Mouse (Mus musculus) regulatory T cell (primary cell): ENCODE measurements around the gene Nol3.

Source experiments
- in situ Hi-C: fragments of 300-600 bp; cut with MboI, MseI; formaldehyde crosslinking; loops from one replicate; pipeline ENCODE4 v1.15.1; 2025; ENCODE audit warnings: high pct_unique_total_duplicates

The Nol3 gene

DNA sequence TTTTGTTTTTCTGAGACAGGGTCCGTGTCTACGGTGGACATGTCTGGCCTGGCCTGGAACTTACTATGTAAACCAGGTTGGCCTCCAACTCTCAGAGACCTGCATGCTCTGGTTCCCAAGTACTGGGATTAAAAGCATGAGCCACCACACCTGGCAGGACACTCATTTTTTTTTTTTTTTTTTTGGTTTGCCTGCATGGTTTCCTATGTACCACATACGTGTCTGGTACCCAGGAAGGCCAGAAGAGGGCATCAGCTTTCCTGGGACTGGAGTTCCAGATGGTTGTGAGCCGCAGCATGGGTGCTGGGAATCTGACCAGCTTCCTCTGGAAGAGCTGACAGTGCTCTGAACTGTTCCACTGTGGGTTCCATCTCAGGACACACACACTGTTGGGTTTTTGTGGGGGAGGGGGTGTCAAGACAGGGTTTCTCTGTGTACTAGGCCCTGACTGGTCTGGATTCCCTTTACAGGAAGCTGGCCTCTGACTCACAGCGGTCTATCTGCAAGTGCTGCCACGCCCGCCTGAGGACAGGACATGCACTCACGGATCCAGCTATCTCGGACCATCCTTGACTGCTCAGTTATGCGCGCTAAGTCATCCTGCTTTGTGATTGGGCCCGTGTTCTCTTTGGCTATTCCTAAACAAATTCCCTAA lies 14.5 kb upstream of the Nol3 start:
- in situ Hi-C loops: loop anchor here (25.0 kb wide), 1 partner anchor 624 kb away; the partner anchor contains the start of genes Ciao2b and Rrad

DNA sequence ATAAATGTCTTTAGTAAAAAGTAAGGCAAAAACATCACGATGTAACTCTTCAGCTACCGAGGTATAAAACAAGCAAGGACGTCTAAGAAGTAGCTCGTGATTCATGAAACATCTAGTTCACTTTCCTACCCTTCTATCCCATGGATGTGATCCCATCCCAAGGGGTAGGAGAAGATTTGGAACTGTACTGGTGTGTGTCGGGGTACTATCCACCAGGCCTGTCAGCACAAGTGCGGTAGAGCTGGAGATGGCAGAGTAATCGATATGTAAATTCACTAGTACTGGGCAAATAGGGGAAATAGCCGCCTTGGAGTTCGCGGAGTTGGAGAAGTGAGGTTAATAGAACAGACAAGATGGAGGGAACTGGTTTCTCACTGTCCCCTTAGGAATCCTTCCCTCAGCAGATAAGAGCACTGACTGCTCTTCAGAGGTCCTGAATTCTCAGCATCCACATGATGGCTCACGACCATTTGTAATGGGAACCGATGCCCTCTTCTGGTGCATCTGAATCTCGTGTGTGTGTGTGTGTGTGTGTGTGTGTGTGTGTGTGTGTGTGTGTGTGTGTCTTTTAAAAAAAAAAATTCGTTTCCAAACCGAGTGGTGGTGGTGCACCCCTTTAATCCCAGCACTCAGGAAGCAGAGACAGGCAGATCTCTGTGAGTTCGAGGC lies 12.6 kb upstream of the Nol3 start:
- in situ Hi-C loops: loop anchor here (25.0 kb wide), 1 partner anchor 626 kb away; the partner anchor contains the start of genes Ciao2b and Rrad

DNA sequence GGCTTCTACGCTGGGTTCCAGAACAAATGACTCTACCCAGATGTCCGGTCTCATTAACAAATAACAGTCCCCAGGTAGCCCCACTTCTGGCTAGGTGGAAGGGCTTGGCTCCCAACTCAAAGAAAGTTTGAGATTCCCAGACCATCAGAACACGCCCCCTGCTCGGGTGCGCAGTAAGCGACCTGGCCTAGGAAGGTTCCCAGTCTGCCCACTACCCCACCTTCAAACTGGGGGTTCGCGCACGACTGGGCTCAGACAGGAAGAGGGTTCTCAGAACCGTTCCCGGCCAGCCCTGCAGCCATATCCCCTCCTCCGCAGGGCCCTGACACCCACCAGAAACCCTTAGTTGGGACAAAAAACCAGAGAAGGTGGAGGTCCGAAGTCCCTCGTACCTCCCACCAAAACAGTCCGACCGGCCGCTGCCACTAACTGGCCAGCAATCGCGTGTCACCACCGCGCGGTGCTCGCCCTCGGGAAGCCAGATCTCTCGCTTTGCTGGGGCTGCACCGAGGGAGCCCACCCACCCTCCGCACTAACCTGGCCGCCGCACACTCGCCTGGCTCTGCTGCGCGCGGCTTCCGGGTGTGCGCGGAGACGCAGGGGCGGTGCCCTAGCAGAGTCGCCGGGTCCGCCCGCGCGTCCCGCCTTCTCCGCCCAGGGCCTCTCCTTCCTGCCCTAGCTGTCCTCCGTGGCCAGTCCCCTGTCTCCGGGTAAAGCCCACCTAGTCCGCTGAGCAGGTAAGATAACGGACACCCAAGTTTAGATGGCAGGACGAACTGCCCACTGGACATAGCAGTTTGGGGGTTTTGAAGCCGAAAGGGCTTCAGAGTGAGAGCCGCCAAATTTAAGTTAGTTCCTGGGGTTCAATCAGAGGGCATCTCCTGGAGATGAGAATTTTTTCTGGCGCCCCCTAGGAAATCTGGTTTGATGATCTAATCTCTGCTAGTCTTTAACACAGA lies 11.6 kb upstream of the Nol3 start, which contains the start of the genes Tradd and Fbxl8:
Gene Tradd, minus strand, starts transcription at position 586 of the 959 bp plus-strand sequence.
Gene Fbxl8, plus strand, starts transcription at position 625 of the 959 bp plus-strand sequence.
- in situ Hi-C loops: loop anchor here (25.0 kb wide), 1 partner anchor 627 kb away; the partner anchor contains the start of genes Ciao2b and Rrad

DNA sequence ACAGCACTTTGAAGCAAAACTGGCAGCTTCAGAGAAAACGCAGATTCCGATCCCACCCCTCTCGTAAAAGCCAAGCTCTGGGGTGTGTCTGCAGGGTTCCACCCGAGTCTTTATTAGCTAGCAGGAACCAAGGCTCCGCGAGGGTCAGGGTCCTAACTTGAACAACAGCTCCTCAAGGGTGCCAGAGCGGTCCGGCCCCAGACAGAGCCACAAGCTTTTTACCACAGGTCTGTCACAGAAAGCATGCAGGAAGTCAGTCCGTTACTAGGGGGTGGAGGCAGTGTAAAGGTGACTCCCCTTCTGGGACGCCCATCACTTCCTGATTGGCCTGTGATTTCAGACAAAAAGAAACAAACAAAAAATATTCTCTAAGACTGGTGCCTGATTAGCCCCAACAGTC lies 10.8 kb upstream of the Nol3 start:
- in situ Hi-C loops: loop anchor here (25.0 kb wide), 1 partner anchor 628 kb away; the partner anchor contains the start of genes Ciao2b and Rrad

DNA sequence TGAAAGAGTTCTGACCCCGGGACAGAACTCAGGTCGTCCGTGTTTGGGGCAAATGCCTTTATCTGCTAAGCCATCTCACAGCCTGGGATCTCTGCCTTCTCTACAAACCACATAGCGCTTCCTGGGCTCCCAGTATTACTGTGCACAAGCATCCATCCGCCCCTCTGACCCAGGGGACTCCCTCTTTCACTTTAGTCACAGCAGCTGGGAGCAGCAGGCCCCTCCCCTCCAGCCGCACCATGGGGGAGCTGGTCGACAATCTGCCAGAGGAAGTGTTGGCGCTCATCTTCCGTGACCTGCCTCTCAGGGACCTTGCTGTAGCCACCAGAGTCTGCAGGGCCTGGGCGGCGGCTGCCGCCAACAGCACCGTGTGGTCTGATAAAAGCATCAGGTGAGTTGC lies 9.2 kb upstream of the Nol3 start:
- in situ Hi-C loops: loop anchor here (25.0 kb wide), 1 partner anchor 629 kb away; the partner anchor contains the start of genes Ciao2b and Rrad

DNA sequence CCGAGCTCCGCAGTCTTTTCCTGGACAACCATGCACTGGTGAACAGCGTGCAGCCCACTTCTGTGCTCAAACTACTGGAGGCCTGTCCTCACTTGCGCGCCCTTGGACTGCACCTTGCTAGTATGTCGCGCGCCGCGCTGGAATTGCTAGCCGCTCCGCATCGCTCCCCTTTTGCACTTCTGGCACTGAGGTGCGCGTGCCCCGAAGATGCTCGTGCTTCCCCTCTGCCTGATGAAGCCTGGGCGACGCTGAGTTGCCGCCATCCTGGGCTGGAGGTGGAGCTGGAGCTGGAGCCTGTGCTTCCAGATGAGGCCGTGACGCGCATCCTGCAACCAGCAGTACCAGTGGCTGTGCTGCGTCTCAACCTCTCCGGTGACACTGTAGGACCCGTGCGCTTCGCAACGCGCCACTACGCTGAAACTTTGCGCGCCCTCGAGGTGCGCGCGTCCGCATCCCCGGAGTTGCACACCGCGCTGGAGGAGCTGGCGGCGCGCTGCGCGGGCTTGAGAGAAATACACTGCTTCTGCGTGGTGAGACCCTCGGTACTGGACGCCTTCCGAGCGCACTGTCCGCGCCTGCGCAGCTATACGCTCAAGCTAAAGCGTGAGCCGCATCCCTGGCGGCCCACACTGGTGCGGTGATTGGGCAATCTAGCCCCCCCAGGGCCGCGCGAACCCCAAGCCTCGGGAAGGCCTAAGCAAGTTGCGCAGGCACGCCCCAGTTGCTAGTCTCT lies 7.4 kb upstream of the Nol3 start:
- in situ Hi-C loops: loop anchor here (25.0 kb wide), 1 partner anchor 631 kb away; the partner anchor contains the start of genes Ciao2b and Rrad

DNA sequence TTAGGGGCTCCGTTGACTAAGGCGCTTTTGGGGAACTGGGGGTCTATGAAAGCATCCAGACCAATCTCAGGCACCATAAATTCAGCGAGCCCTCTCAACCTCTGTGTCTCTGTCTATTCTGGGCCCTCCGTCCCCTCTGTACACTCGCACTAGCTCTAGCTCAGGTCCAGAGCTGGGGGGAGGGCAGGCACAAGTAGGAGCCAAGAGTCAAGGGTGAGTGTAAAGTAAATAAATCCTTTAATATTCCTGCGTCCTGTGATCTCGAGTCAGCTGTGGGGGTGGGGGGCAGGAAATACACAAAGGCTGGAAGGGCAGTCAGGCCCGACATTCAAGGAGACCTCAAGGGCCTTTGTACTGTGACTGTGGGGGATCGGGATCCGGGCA lies 6.9 kb upstream of the Nol3 start:
- in situ Hi-C loops: loop anchor here (25.0 kb wide), 1 partner anchor 632 kb away; the partner anchor contains the start of genes Ciao2b and Rrad

DNA sequence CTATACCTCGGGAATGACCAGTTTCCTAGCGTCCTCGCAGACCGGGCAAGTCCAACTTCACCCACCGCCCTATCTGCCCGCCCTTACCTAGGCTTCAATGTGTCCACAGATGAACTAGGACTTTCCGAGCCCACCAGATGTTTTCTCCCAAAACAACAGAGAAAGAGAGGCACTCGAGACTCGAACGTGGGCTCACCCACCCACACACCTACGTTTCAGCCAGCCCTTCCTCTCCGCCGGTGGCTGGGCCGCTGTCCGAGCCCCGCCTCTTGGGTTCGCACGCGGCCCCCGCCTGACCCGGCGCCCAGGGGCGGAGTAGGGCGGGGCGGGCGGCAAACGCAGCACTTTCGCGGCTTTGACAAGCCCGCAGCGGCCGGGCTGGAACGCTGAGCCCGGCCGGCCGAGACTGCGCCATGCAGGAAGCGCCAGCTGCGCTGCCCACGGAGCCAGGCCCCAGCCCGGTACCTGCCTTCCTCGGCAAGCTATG lies 6.4 kb upstream of the Nol3 start, which contains the start of gene Hsf4:
Gene Hsf4, plus strand, starts transcription at position 341 of the 487 bp plus-strand sequence.
- in situ Hi-C loops: loop anchor here (25.0 kb wide), 1 partner anchor 632 kb away; the partner anchor contains the start of genes Ciao2b and Rrad

DNA sequence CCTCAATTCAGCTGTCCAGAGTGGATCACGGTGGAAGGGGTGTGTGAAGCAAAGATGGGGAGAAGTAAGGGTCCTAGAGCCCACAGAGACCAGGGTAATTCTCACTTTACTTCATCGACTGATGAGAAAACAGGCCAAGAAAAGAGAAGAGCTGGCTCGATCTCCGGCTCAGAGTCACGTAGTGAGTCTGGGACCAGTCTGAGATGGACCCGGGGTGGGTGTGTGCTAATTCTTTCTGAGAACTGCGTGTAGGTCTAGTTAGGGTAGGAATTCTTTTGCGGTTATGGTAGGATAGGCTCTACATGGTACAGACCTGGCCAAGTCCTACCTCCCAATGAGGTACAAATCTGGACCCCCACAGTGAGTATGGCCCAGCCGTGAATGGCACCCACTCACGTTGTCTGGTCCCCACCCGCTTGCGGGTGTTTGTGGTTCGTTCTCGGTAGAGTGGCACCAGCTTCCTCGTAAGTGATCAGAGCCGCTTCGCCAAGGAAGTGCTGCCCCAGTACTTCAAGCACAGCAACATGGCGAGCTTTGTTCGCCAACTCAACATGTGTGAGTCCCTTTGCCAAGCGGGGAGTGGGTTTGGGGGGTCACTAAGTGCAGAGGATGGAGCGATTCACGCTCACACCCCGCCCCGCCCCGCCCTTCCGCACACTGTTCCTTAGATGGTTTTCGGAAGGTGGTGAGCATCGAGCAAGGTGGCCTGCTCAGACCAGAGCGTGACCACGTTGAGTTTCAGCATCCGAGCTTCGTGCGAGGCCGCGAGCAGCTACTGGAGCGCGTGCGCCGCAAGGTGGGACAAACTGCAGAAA lies 5.6 kb upstream of the Nol3 start:
- in situ Hi-C loops: loop anchor here (25.0 kb wide), 1 partner anchor 633 kb away; the partner anchor contains the start of genes Ciao2b and Rrad

DNA sequence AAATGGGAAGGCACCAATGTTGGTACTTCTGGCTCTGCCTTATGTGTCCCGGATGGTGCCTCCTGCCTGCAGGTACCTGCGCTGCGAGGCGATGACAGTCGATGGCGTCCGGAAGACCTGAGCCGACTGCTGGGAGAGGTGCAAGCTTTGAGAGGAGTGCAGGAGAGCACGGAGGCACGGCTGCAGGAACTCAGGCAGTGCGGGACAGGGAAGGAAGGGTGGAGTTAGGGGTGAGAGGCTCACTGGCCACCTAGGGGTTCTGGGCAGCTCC lies 5.1 kb upstream of the Nol3 start:
- in situ Hi-C loops: loop anchor here (25.0 kb wide), 1 partner anchor 634 kb away; the partner anchor contains the start of genes Ciao2b and Rrad

DNA sequence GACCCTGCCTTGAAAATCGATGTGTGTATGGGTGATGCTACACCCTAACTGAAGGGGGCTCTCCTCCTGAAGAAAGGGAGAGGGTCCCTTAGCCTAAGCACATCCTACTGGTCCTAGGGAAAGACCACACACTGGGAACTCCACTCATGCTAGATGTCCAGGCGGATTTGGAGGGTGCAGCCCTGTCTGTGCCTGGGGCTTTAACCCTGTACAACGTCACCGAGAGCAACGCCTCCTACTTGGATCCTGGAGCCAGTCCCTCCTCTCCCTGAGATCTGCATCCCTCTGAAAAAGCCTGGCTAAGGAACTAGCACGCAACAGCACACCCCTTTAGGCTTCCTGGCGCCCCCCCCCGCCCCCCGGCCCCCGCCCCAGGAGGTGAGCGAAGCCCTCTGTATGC lies 553 bp upstream of the Nol3 start:
- in situ Hi-C loops: no loop called here

DNA sequence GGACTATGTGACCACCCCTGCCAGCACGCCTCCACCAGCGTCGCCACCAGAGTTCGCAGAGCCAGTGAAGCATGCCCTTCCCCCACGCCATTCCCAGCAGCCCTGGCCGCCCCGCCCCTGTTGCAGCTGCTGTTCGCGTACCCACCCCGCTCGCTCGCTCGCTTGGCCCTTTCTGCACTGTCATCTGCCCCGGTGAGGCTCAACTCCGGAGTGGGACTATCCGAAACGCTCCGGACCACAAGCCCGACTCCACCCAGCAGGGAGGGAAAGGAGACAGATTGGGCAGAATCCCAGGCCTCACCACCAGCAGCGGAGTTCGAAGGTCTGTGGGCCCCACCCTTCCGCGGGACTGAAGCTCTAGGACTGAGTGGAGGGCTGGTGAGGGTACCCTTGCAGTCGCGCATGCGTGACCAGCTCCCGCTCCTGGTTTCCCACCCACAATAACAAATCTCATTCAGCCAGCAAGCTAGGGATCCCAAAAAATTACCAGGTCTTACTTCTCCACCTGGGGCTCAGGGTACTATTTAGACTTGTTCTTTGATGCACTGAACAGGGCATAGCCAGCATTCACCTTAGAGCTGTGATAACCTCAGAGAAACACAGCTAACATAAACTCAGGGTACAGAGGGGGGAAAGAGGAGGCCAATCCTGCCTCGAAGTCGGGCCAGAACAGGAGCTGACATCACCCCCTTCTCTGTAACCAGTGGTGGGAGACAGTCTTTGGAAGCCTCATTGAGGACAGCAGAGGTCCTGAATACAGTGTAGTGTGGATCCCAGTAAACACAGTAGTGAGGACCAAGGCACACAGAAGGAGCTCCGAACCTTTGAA lies 566 bp downstream of the Nol3 start:
- in situ Hi-C loops: no loop called here

DNA sequence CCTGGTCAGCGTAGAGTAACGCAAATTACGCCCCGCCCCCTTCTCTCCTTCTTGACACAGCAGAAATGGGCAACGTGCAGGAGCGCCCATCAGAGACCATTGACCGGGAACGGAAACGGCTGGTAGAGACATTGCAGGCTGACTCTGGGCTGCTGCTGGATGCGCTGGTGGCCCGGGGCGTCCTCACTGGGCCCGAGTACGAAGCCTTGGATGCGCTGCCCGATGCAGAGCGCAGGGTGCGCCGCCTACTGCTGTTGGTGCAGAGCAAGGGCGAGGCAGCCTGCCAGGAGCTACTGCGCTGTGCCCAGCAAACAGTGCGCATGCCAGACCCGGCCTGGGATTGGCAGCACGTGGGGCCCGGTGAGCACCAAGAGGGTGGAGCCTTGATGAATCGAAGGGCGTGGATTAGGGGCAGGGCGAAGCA lies 3.0 kb downstream of the Nol3 start:
- in situ Hi-C loops: no loop called here

DNA sequence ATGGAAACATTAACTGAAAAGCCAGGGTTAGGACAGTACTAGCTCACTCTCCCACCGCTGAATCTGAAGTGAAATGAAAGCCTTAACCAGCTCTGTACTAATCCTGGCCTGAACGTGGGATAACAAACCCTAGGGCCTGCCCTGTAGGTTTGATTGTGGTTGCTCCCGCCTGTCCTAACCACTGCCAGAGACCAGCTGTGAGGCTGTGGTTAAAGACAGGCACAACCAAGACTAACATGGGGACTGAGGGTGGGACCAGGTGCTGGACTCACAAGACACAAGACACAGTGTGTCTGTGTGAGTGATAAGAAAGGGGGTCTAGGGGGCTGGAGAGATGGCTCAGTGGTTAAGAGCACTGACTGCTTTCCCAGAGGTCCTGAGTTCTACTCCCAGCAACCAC lies 4.6 kb downstream of the Nol3 start:
- in situ Hi-C loops: no loop called here

DNA sequence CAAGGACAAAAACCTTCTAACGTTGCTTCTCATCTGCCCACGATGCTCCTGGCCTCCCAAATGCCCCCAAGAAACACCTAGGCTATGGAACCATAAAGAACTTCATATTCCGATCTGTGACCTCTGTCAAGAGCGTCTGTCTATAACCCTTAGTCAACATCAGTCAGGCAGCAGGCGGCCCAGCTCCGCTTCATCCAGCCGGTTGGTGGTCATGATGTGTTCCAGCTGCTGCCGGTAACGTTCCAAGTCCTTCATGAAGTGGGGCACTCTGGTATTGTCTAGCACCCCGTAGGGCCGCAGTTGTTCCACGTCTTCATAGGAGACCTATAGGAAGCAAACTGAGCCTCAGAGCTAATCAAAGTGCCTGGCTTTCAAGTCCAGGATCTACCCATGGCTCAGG lies 5.9 kb downstream of the Nol3 start:
- in situ Hi-C loops: no loop called here

DNA sequence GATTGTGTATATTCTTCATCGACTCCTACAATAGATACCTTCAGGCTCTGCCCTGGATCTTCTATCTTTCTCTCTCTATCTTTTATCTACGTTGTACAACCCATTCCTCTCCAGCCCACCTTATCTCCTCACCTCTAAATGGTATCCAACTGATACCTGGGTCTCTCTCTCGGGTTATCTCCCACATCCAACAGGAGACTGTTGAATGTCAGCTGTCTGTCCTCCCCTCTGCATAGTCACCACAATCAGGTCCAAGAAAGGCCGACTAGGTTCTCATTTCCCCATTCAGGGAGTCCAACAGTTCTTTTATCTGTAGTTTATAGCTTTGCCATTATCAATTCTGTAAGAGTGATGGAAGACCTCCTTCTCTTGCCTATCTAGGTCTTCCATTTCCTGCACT lies 6.3 kb downstream of the Nol3 start:
- in situ Hi-C loops: no loop called here

DNA sequence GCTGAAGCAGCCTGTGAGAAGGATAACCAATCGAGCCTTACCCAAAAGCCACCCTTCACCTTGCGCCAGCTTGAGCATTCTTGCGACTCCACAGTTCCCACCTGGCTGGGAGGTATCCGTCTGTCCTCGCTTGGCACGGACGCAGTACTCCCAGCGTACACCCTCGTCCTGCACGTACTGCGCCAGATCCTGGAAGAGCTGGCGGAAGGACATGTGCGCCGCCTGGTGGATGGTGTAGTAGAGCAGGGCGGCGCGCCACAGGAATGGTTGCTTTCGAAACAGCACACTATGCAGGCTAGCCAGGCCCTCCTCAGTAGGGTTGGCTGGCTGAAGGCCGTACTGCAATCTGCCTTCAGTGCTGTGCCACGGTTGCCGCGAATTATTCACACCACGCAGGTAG lies 7.1 kb downstream of the Nol3 start:
- in situ Hi-C loops: no loop called here

DNA sequence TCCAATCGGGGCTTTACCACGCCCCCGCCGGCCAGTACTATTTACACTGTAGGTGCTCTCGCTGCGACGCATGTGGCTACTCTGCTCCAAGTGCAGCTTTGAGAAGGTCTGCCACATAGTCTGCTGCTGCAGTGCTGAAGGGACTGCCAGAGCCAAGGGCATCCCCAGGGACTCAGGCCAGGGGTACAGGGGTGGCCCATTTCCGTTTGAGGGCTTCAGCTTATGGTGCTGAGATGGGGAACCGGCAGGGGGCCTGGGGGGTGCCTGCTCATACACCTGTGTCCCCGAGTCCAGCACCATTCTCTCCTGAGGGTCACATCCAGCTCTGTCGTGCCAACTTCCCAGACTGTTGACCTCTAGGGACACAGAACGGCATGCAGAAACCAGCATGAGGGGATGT lies 9.6 kb downstream of the Nol3 start:
- in situ Hi-C loops: no loop called here

DNA sequence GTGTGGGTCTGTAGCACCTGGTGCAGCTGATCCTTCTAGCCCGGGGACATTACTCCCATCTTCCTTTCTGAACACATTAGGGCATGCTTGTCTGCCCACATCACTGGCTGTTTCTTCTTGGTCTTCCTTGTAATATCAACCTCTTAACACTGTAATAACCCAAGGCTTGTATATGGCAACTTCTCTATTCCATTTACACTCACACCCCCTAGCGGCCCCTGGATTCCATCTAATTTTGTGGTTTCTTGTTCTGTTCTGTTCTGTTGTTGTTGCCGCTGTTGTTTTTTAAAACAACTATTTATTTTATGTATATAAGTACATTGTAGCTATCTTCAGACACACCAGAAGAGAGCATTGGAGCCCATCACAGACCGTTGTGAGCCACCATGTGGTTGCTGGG lies 11.0 kb downstream of the Nol3 start:
- in situ Hi-C loops: no loop called here
